Mouse (Mus musculus) midbrain, embryonic 12.5 days (tissue): ENCODE measurements around the gene Pcyt2. TPM values are rescaled to one million over a fixed set of nuclear protein-coding genes. Genes with fewer than 3 reads are reported as not detected.
A peak's percentile ranks its signal among the peaks of the same experiment; 100 is the strongest.

ENCODE experiments used
- ATAC-seq: fragments of 200-750 bp; cut with Nextera tagmentation; 2 replicates; pipeline ENCODE4 v1.8.0; 2017; ENCODE audit warnings: low read depth, moderate TSS enrichment, moderate library complexity; ENCODE audit not compliant: low FRiP score
- H3K27ac ChIP-seq: fragments of 300-500 bp; sonication (generic); replicated peaks from 2 replicates; pipeline ENCODE4 v1.5.1; 2016; ENCODE audit warnings: mild to moderate bottlenecking
- H3K27me3 ChIP-seq: fragments of 300-500 bp; sonication (generic); 2 replicates; pipeline ENCODE4 v1.6.1; 2016; ENCODE audit warnings: mild to moderate bottlenecking
- H3K36me3 ChIP-seq: fragments of 300-500 bp; sonication (generic); 2 replicates; pipeline ENCODE4 v1.6.1; 2016
- H3K4me1 ChIP-seq: fragments of 300-500 bp; sonication (generic); 2 replicates; pipeline ENCODE4 v1.6.1; 2016
- H3K4me2 ChIP-seq: fragments of 300-500 bp; sonication (generic); replicated peaks from 2 replicates; pipeline ENCODE4 v1.6.1; 2016; ENCODE audit warnings: mild to moderate bottlenecking, moderate library complexity
- H3K4me3 ChIP-seq: fragments of 300-500 bp; sonication (generic); 2 replicates; pipeline ENCODE4 v1.5.1; 2016; ENCODE audit warnings: mild to moderate bottlenecking
- H3K9ac ChIP-seq: fragments of 300-500 bp; sonication (generic); replicated peaks from 2 replicates; pipeline ENCODE4 v1.6.1; 2016; ENCODE audit warnings: mild to moderate bottlenecking, moderate library complexity
- H3K9me3 ChIP-seq: fragments of 300-500 bp; sonication (generic); 2 replicates; pipeline ENCODE4 v1.6.1; 2016; ENCODE audit warnings: mild to moderate bottlenecking
- WGBS: fragments of 180-500 bp; shearing (Covaris S2); methylation state at CpG from one replicate; pipeline ENCODE4 v1.1.7; 2016; 5-methylcytosine and 5-hydroxymethylcytosine counted together
- polyA plus RNA-seq: library from polyadenylated mRNA; unstranded; fragments of >200 nt; fragmentation: Nextera tagmentation; extraction: Ambion mirVana; gene quantifications from 2 replicates; pipeline ENCODE4 v1.2.1, GENCODE M21; 2016

Gene Pcyt2
- polyA plus RNA-seq, 1 experiment from 2014 or later: 157 TPM

DNA sequence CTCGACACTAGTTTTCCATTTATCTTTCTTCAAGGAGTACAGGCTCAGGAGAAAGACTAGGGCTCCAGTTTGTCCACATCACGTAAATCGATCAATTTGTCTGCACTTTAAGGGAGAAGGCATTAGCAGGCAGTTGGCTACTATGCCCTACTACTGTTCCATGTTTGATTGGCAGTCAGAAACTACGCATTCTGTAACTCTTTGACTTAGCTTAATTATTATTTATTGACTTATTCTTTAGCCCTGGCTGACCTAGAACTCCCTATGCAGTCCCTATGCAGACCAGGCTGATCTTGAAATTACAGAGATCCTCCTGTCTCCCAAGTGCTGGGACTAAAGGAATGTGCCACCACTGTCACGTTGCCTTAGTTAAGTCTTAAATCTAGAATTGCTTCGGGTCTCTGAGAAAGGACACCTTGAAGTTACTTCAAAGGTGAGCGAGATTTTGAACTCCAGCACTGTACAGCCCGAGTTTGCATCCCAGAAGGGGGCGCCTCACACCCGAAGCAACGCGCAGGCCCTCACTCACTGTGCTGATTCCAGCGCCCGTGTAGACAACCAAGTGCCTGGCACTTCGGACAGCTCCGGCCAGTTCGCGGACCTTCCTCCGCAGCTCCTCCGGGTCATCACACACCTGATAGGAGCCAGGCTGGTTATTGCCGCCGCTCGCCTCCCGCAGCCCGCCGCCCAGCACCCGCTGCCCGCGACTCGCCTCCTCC lies 6.4 kb upstream of the Pcyt2 start:
- peak overlapping the region; percentile 100 for H3K4me2 ChIP-seq
- peak; percentile 42; the same call in 1 of the 2 replicates for ATAC-seq
- peak overlapping the region; percentile 84 for H3K9ac ChIP-seq
- H3K36me3 ChIP-seq: peaks cover 44% of the 10 kb centered on the region
- H3K9me3 ChIP-seq: no peaks in the 10 kb centered on the region
- H3K4me3 ChIP-seq: peak overlapping the region; percentile 99
- H3K27me3 ChIP-seq: no peaks in the 10 kb centered on the region
- H3K4me1 ChIP-seq: peaks cover 20% of the 10 kb centered on the region
- H3K27ac ChIP-seq: peak overlapping the region; percentile 78
- WGBS: 13% methylated on average over 30 of the region's 30 CpGs

DNA sequence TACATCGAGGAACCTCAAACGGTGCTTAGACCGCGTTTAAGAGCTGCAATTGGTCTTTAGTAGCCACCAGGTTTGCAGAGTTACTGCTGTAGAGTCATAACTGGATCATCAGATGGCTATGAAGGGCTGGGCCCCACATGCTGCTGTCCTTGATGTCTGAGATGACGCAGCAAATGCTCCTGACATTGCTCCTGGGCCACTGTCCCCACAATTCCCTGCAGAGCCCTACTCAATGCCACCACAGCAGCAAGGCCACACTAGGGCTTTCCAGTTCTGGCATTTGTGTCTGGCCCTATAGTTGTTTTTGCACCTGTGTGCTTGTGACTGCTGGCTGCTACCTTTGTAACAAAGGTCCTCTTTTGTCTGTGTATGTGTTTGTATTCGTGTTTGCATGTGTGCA lies 5.1 kb upstream of the Pcyt2 start:
- H3K9me3 ChIP-seq: no peaks in the 10 kb centered on the region
- peaks cover 20% of the 10 kb centered on the region for H3K4me1 ChIP-seq
- H3K4me3 ChIP-seq: no peak overlapping the region
- no peak overlapping the region for H3K4me2 ChIP-seq
- 91% methylated on average over 6 of the region's 6 CpGs for WGBS
- H3K9ac ChIP-seq: no peak overlapping the region
- no peak overlapping the region for H3K27ac ChIP-seq
- H3K36me3 ChIP-seq: peaks cover 49% of the 10 kb centered on the region
- no peaks in the 10 kb centered on the region for H3K27me3 ChIP-seq
- no peak for ATAC-seq

DNA sequence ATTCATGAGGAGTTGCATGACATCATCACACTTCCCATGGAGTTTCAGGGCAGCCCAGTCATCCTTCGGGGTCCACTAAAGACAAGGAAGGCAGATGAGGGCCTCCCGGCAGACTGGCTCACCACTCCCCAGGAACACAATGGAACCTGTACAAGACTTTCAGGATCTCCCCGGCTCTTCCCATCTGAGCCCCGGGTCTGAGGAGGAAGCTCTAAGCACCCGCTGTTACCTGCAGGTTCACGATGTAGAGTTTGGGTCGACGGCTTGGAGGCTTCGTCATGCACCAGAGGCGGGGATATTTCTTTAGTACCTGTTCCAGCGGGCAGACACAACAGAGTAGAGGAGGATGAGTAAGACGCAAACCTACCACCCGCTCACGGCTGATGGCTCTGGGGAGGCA lies 2.5 kb upstream of the Pcyt2 start:
- Histone ChIP-seq H3K36me3 (peaks cover 45% of the 10 kb centered on the region), H3K4me1 (peaks cover 30% of the 10 kb centered on the region), H3K9me3 (no peaks in the 10 kb centered on the region), H3K27ac (no peak overlapping the region), H3K9ac (no peak overlapping the region), H3K27me3 (no peaks in the 10 kb centered on the region), H3K4me3 (no peak overlapping the region), H3K4me2 (no peak overlapping the region)
- WGBS: 94% methylated on average over 14 of the region's 14 CpGs
- no peak for ATAC-seq

DNA sequence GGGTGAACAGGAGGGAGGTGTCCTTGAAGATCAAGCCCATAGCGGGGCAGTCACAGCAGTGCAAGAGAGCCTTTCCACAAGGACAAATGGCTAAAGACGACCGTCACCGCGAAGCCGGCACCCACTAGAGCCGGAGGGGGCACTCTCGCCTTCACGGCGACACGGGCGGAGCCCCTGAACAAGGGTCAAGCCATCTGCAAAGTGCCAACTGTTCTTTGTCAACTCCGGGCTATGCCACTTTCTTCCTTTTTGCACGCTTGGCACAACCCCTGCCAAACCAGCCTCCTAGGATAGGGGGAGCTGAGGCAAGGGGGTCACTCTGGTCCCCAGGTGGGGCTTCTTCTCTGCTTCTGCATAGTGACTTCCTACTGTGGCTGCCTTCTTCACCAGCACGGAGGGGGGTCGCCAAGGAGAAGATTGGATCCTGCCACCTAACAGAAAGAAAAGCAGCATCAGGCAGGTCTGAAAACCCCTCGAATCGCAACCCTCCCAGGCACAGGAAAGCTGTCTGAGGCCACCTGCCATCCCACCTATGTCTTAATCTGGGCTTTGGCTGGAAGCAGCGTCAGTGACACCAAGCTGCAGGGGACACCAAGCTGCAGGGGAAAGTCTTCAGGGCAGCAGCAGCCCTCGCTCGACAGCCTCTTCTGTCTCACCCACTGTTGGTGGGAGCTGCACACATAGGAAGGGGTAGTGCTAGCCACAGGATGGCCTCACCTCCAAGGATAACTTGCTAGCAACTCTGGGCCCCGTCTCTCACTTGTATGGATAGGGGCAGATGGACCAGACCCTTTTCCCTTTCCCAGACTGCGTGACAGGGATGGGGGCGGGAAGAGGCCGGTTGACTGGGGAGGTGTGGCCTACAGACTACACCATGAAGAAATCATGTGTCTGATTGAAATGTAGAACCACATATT lies 1.1 kb upstream of the Pcyt2 start:
- ATAC-seq: no peak
- H3K4me1 ChIP-seq: peaks cover 26% of the 10 kb centered on the region
- no peaks in the 10 kb centered on the region for H3K9me3 ChIP-seq
- 0 out of 2 replicates have a peak overlapping the region, but pooled peaks have one; percentile 1 for H3K4me3 ChIP-seq
- peak overlapping the region; percentile 77 for H3K27ac ChIP-seq
- no peak overlapping the region for H3K4me2 ChIP-seq
- 92% methylated on average over 25 of the region's 25 CpGs for WGBS
- peaks cover 53% of the 10 kb centered on the region for H3K36me3 ChIP-seq
- H3K27me3 ChIP-seq: no peaks in the 10 kb centered on the region
- no peak overlapping the region for H3K9ac ChIP-seq

DNA sequence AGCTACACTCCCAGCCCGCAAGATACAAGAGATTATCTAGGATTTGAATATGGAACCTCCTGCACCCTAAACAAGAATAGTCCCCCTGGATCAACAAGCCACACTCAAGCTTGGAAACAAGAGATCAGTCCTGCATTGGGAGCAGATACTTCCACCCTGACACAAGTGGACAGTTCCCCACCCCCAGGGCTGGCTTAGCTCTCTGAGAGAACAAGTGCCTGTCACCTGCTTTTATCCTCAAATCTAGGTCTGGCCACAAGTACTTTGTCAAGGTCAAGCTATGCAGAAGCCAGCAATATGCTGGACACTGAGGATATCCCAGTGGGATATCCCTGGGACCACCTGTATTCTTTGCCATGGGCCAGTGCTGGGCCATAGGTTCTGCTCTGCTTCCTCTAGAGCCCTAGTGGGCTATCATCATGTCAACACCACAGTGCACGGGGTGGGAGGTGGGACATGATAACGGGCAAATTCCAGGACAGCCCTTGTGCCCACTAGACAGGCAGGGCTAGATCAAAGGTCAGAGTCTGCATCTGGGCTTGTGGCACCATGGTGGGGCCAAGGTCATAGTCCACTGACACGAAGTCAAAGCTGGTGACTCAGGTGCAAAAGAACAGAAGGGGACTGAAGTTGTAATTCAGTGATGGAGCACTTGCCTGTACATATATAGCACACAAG lies 980 bp downstream of the Pcyt2 start:
- Histone ChIP-seq H3K4me2 (peak overlapping the region; percentile 77), H3K27me3 (no peaks in the 10 kb centered on the region), H3K4me1 (peaks cover 20% of the 10 kb centered on the region), H3K36me3 (peaks cover 68% of the 10 kb centered on the region), H3K4me3 (peak overlapping the region; percentile 80), H3K9me3 (no peaks in the 10 kb centered on the region), H3K9ac (peak overlapping the region; percentile 82), H3K27ac (peak overlapping the region; percentile 77; the same call in 1 of the 2 replicates)
- WGBS: 50% methylated on average over 4 of the region's 4 CpGs
- no peak for ATAC-seq

DNA sequence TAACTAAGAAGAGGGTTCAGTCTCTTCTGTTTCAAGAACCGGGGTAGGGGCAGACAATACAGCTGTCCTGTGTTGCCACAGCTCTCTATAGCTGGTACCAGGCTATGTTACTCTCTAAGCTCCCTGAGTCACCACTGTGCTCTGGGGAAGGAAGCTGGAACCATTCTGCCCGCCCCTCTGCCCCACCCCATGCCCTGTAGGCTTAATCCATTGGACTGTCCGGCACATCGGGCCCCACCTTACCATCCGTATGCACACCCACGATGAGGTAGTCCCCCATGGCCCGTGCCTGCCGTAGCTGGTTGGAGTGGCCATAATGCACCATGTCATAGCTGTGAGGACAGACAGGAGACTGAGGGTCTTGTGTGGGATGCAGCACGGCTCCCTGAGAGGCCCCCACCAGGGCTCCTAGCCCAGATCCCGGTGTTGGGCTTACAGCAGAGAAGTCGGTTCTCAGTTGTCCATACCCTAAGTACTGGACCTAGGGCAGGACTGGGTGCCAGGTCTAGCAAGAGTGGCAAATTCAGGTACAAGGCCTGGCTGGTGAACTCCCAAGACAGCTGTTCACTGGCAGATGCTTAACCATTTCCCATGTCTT lies 2.0 kb downstream of the Pcyt2 start:
- H3K4me1 ChIP-seq: peaks cover 20% of the 10 kb centered on the region
- H3K27me3 ChIP-seq: no peaks in the 10 kb centered on the region
- H3K27ac ChIP-seq: no peak overlapping the region; the same call in 1 of the 2 replicates
- H3K9me3 ChIP-seq: no peaks in the 10 kb centered on the region
- 95% methylated on average over 11 of the region's 11 CpGs for WGBS
- H3K9ac ChIP-seq: no peak overlapping the region
- no peak overlapping the region for H3K4me2 ChIP-seq
- no peak overlapping the region for H3K4me3 ChIP-seq
- ATAC-seq: no peak
- peaks cover 69% of the 10 kb centered on the region for H3K36me3 ChIP-seq

DNA sequence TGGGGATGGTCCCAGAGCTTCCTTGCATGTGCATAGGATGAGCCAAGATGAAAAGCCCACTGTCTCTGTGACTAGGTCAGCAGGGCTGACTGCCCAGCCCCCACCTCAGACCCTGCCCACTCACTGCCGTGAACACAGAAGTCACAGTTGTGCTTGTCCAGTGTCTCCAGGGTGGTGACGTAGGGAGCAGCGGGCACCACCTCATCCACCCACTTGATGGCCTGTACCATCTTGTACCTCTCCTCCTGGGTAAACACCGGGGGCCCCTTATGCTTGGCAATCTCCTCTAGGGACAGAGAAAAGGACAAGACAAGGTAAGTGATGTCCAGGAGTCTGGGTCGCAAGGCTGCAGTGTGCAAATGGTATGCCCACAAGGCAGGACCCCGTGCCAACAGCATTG lies 2.6 kb downstream of the Pcyt2 start:
- Histone ChIP-seq H3K27me3 (no peaks in the 10 kb centered on the region), H3K4me1 (peaks cover 20% of the 10 kb centered on the region), H3K27ac (no peak overlapping the region), H3K4me3 (no peak overlapping the region), H3K9ac (no peak overlapping the region), H3K9me3 (no peaks in the 10 kb centered on the region), H3K36me3 (peaks cover 69% of the 10 kb centered on the region), H3K4me2 (no peak overlapping the region)
- ATAC-seq: no peak
- 95% methylated on average over 6 of the region's 6 CpGs for WGBS

DNA sequence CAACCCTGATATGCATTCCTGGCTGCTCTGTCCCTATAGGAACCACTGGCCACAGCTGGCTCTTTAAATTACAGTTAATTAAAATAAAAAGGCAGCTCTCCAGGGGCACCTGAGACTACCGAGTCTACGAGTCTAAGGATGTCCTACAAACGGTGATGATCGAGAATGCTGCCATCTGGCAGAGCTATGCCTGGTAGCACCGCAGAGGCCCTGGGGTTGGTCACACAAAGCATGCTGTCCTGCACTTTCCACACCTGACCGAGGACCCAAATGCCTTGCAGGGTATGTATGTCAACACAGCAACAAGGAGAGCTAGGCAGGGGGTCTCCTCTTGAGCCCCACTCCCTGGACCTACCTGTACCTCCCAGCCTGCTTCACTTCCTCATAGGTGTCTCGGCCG lies 3.8 kb downstream of the Pcyt2 start:
- H3K4me2 ChIP-seq: no peak overlapping the region
- no peak overlapping the region for H3K27ac ChIP-seq
- peaks cover 9% of the 10 kb centered on the region for H3K27me3 ChIP-seq
- no peaks in the 10 kb centered on the region for H3K9me3 ChIP-seq
- no peak for ATAC-seq
- 87% methylated on average over 8 of the region's 8 CpGs for WGBS
- peaks cover 26% of the 10 kb centered on the region for H3K4me1 ChIP-seq
- no peak overlapping the region for H3K9ac ChIP-seq
- no peak overlapping the region for H3K4me3 ChIP-seq
- peaks cover 70% of the 10 kb centered on the region for H3K36me3 ChIP-seq

DNA sequence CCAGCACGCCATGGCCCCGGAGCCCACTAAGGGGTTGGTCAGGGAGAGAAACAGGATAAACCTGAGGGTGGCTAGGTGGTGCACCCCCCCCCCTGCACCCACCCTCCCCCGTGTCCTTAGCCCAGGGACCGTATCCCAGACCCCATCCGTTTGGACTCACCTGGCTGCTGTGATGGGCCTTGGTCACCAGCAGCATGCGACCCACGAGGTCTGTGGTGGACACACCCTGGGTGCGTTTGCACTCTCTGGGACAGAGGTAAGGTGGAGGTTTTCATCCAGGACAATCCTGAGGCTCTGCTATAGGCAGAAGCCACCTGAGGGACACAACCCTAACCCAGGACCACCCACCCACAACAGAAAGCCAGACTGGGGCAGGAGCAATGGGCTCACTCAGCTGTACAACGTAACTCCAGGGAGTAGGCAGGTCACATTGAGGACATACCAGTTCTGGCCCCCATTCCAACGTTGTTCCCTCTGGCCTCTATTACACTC lies 4.2 kb downstream of the Pcyt2 start:
- no peak for ATAC-seq
- H3K27me3 ChIP-seq: peaks cover 14% of the 10 kb centered on the region
- H3K4me2 ChIP-seq: no peak overlapping the region
- no peaks in the 10 kb centered on the region for H3K9me3 ChIP-seq
- H3K36me3 ChIP-seq: peaks cover 65% of the 10 kb centered on the region
- peaks cover 30% of the 10 kb centered on the region for H3K4me1 ChIP-seq
- H3K9ac ChIP-seq: no peak overlapping the region
- no peak overlapping the region for H3K4me3 ChIP-seq
- WGBS: 88% methylated on average over 10 of the region's 10 CpGs
- no peak overlapping the region for H3K27ac ChIP-seq

DNA sequence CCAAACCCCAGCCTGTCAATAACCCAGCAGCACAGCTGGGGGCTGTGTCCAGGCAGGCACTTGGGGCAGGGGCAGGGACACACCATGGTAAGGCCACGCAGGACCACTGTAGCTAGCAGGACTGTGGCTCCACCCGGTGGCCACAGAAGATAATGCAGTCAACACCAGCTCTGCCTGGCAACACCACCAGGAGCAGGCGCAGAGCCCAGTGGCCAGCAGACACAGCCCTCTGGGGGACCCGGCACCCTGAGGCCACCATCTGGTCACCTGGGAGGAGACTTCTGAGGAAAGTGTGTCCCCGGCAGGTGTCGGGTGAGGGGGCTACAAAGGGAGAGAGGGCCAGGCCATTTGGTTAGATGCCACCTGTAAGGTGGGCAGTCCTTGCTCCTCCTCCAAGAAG lies 5.0 kb downstream of the Pcyt2 start:
- no peak; the same call in 1 of the 2 replicates for ATAC-seq
- H3K4me1 ChIP-seq: peaks cover 38% of the 10 kb centered on the region
- H3K9ac ChIP-seq: no peak overlapping the region
- peaks cover 22% of the 10 kb centered on the region for H3K27me3 ChIP-seq
- no peak overlapping the region for H3K4me3 ChIP-seq
- peaks cover 60% of the 10 kb centered on the region for H3K36me3 ChIP-seq
- WGBS: 42% methylated on average over 6 of the region's 6 CpGs
- H3K27ac ChIP-seq: no peak overlapping the region
- H3K4me2 ChIP-seq: no peak overlapping the region
- H3K9me3 ChIP-seq: no peaks in the 10 kb centered on the region

DNA sequence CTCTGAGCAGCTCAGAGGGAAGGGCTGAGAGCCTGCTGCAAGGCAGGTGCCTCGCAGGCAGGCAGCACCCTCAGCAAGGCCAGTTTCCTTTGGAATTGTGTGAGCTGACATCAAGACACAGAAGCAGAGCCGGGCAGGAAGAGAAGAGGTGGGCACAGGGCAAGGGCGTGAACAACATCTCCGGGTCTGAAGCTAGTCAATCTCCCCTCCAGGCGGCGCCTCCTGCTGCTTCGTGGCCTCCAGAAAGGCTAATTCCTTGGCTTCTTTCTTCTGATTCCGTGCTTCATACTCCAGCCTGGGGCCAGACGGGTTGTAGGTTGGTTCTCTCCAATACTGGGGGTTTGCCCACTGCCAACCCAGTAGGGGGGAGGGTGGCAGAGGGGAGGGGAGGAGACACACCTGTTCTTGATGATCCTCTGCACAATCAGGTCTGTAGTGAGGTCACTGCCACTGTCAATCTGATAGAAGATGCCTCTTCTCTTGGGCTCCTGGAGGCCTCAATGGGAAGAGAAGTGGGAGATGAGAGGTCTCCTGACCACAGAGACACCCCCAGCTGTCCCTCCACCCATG lies 7.2 kb downstream of the Pcyt2 start:
- no peaks in the 10 kb centered on the region for H3K9me3 ChIP-seq
- H3K4me1 ChIP-seq: peaks cover 24% of the 10 kb centered on the region
- H3K4me2 ChIP-seq: no peak overlapping the region
- WGBS: 73% methylated on average over 9 of the region's 9 CpGs
- H3K36me3 ChIP-seq: peaks cover 70% of the 10 kb centered on the region
- H3K27ac ChIP-seq: no peak overlapping the region
- no peak for ATAC-seq
- peaks cover 37% of the 10 kb centered on the region for H3K27me3 ChIP-seq
- H3K4me3 ChIP-seq: no peak overlapping the region
- no peak overlapping the region for H3K9ac ChIP-seq
